Mouse (Mus musculus): ENCODE measurements at regions not wholly inside any gene's neighbourhood (a gene's known extent, or its start where the extent isn't known, plus 50 kb on each side); places are given as distances from the start of the nearest gene placed in this dataset.

- Histone ChIP-seq H3K36me3 (replicated peaks in 1 of 2; ENCODE audit: control insufficient read depth in 1 of 2, insufficient read depth in 1 of 2, low read length in 1 of 2) (no peaks in the 10 kb centered on the region), H3K9ac (ENCODE audit: insufficient read depth, low read depth) (no peak overlapping the region), H3K27ac (ENCODE audit: insufficient read depth, low read depth) (no peak overlapping the region), H3K4me1 (ENCODE audit: control insufficient read depth in 1 of 2, insufficient read depth in 2 of 2) (no peaks in the 10 kb centered on the region), H3K27me3 (replicated peaks) (peaks cover 7% of the 10 kb centered on the region), H3K4me2 (ENCODE audit: insufficient read depth, low read depth, poor library complexity, severe bottlenecking) (no peak overlapping the region), H3K79me2 (replicated peaks; ENCODE audit: control insufficient read depth, extremely low read depth, insufficient read depth, poor library complexity, severe bottlenecking) (no peaks in the 10 kb centered on the region), H3K9me3 (replicated peaks; ENCODE audit: low read length) (peaks cover 2% of the 10 kb centered on the region), H3K4me3 (replicated peaks in 1 of 3; ENCODE audit: low read depth in 2 of 3, low read length in 2 of 3, poor library complexity in 1 of 3) (no peak overlapping the region)
- dilution Hi-C loops (cut with MboI; ENCODE audit: extremely low pct_ligation_motif_present, extremely low pct_unique_long_range_greater_than_20kb, low sequenced_read_pairs) = no loop called here
- TF ChIP-seq POLR2AphosphoS2 (IDR thresholded peaks at IDR 0.05; ENCODE audit: low read depth, low read length) (no peak), PAX5 (IDR thresholded peaks at IDR 0.05; ENCODE audit: low read length) (no peak), IRF4 (IDR thresholded peaks at IDR 0.05; ENCODE audit: low read depth, low read length) (no peak), MAFK (IDR thresholded peaks at IDR 0.05; ENCODE audit: insufficient replicate concordance, low read length) (no peak), POLR2A (IDR thresholded peaks at IDR 0.05; ENCODE audit: low read depth, low read length) (no peak), ZKSCAN1 (IDR thresholded peaks at IDR 0.05; ENCODE audit: borderline replicate concordance, low read depth, low read length) (no peak), MXI1 (IDR thresholded peaks at IDR 0.05; ENCODE audit: low read depth, low read length) (no peak)
- DNase-seq (ENCODE audit: extremely low read depth) = no peak
- in situ Hi-C loops (cut with MboI; ENCODE audit: low pct_ligation_motif_present, low pct_unique_long_range_greater_than_20kb, low sequenced_read_pairs) = no loop called here
Observed at GRCm38 (mm10) chr9:61206725-61207365, 165.3 kb upstream of the Tle3 start.

GRCm38 (mm10) chr9:61207423-61208150 is 164.6 kb upstream of the Tle3 start:
- H3K4me1 ChIP-seq (ENCODE audit: control insufficient read depth in 1 of 2, insufficient read depth in 2 of 2) = no peaks in the 10 kb centered on the region
- in situ Hi-C loops (cut with MboI; ENCODE audit: low pct_ligation_motif_present, low pct_unique_long_range_greater_than_20kb, low sequenced_read_pairs) = no loop called here

More at GRCm38 (mm10) chr9:61207423-61208150, 164.6 kb upstream of the Tle3 start:
- peaks cover 10% of the 10 kb centered on the region for H3K27me3 ChIP-seq (replicated peaks)
- H3K27ac ChIP-seq (ENCODE audit: insufficient read depth, low read depth) = no peak overlapping the region
- no peaks in the 10 kb centered on the region for H3K36me3 ChIP-seq (replicated peaks in 1 of 2; ENCODE audit: control insufficient read depth in 1 of 2, insufficient read depth in 1 of 2, low read length in 1 of 2)
- no peak for TF ChIP-seq NELFE (IDR thresholded peaks at IDR 0.05; ENCODE audit: low read depth, low read length)
- TF ChIP-seq ZNF384 (IDR thresholded peaks at IDR 0.05; ENCODE audit: low read depth, low read length) = no peak
- no peak for TF ChIP-seq POLR2A (IDR thresholded peaks at IDR 0.05; ENCODE audit: low read depth, low read length)
- no peak for TF ChIP-seq TCF12 (IDR thresholded peaks at IDR 0.05; ENCODE audit: low read depth, low read length)
- no peak for TF ChIP-seq TBP (conservative IDR thresholded peaks at IDR 0.05; ENCODE audit: low read depth, low read length)
- no peak for TF ChIP-seq ETS1 (conservative IDR thresholded peaks at IDR 0.05; ENCODE audit: low read depth, low read length)
- TF ChIP-seq ZC3H11A (IDR thresholded peaks at IDR 0.05; ENCODE audit: low read depth, low read length) = no peak
- no peak for TF ChIP-seq MYC (IDR thresholded peaks at IDR 0.05; ENCODE audit: low read depth, low read length)
- TF ChIP-seq IRF4 (IDR thresholded peaks at IDR 0.05; ENCODE audit: low read depth, low read length) = no peak
- no peak for TF ChIP-seq USF2 (conservative IDR thresholded peaks at IDR 0.05; ENCODE audit: low read depth, low read length)
- TF ChIP-seq CTCF (conservative IDR thresholded peaks at IDR 0.05 in 1 of 2, IDR thresholded peaks at IDR 0.05 in 1 of 2; ENCODE audit: low read depth in 2 of 2, low read length in 2 of 2) = no peak
- TF ChIP-seq SMC3 (IDR thresholded peaks at IDR 0.05; ENCODE audit: low read depth, low read length) = no peak
- no peak for TF ChIP-seq NRF1 (IDR thresholded peaks at IDR 0.05; ENCODE audit: low read depth, low read length)
- TF ChIP-seq E2F4 (IDR thresholded peaks at IDR 0.05; ENCODE audit: insufficient replicate concordance, low read depth, low read length) = no peak
- TF ChIP-seq SIN3A (IDR thresholded peaks at IDR 0.05; ENCODE audit: low read length) = no peak
- no peak for TF ChIP-seq MAFK (IDR thresholded peaks at IDR 0.05; ENCODE audit: insufficient replicate concordance, low read length)
- H3K9me3 ChIP-seq (replicated peaks; ENCODE audit: low read length) = peaks cover 2% of the 10 kb centered on the region
- no peak overlapping the region for H3K4me3 ChIP-seq (replicated peaks in 1 of 3; ENCODE audit: low read depth in 2 of 3, low read length in 2 of 3, poor library complexity in 1 of 3)
- dilution Hi-C loops (cut with MboI; ENCODE audit: extremely low pct_ligation_motif_present, extremely low pct_unique_long_range_greater_than_20kb, low sequenced_read_pairs) = no loop called here
- no peak for DNase-seq (ENCODE audit: extremely low read depth)
- no peaks in the 10 kb centered on the region for H3K79me2 ChIP-seq (replicated peaks; ENCODE audit: control insufficient read depth, extremely low read depth, insufficient read depth, poor library complexity, severe bottlenecking)
- H3K4me2 ChIP-seq (ENCODE audit: insufficient read depth, low read depth, poor library complexity, severe bottlenecking) = no peak overlapping the region
- H3K9ac ChIP-seq (ENCODE audit: insufficient read depth, low read depth) = no peak overlapping the region
